Mouse (Mus musculus): Measurements from ENCODE around the gene Fcho2. TPM values are rescaled to one million over a fixed set of nuclear protein-coding genes. Genes with fewer than 3 reads are reported as not detected.
"Not testable (repeated sequence)": the region's sequence is repeated elsewhere in the genome, so short reads cannot be mapped to it uniquely, and the experiment has no call there.

The Fcho2 gene
- 32.4 and 36.6 TPM in 2 replicates for polyA plus RNA-seq (2016; fragmentation: Nextera tagmentation; extraction: Ambion mirVana)

- 0% methylated on average over 58 of the region's 61 CpGs for WGBS
Measured at GRCm38 (mm10) chr13:98815147-98815785, at the start of gene Fcho2. Gene Fcho2, minus strand, starts transcription at chr13:98815449.

GRCm38 (mm10) chr13:98855291-98855690 lies 40.0 kb upstream of the Fcho2 start:
- ATAC-seq (ENCODE audit: low FRiP score), result no peak
- H3K9me3 ChIP-seq, result no peaks in the 10 kb centered on the region
- no peak overlapping the region for H3K4me3 ChIP-seq (replicated peaks)
- WGBS, result 92% methylated on average over 8 of the region's 8 CpGs
- peaks cover 78% of the 10 kb centered on the region for H3K36me3 ChIP-seq (replicated peaks)
- no peak overlapping the region for H3K9ac ChIP-seq
- H3K4me1 ChIP-seq, result no peaks in the 10 kb centered on the region
- H3K27ac ChIP-seq, result no peak overlapping the region
- no peak overlapping the region for H3K4me2 ChIP-seq
- no peaks in the 10 kb centered on the region for H3K27me3 ChIP-seq

More at GRCm38 (mm10) chr13:98815147-98815785, at the start of gene Fcho2:
- ATAC-seq (ENCODE audit: low FRiP score), result peak; percentile 97
- H3K27ac ChIP-seq, result peak within 1 kb of the TSS; percentile 95
- H3K36me3 ChIP-seq (replicated peaks), result no peaks in the 10 kb centered on the region
- H3K27me3 ChIP-seq, result no peaks in the 10 kb centered on the region
- peaks cover 3% of the 10 kb centered on the region for H3K4me1 ChIP-seq
- peak within 1 kb of the TSS; percentile 59 for H3K4me2 ChIP-seq
- H3K9ac ChIP-seq, result peak within 1 kb of the TSS; percentile 89
- no peaks in the 10 kb centered on the region for H3K9me3 ChIP-seq
- peak within 1 kb of the TSS; percentile 89 for H3K4me3 ChIP-seq (replicated peaks)

GRCm38 (mm10) chr13:98845794-98846193 lies 30.5 kb upstream of the Fcho2 start:
- Histone ChIP-seq H3K27ac (no peak overlapping the region), H3K36me3 (replicated peaks) (peaks cover 59% of the 10 kb centered on the region), H3K9ac (no peak overlapping the region), H3K4me3 (replicated peaks) (no peak overlapping the region), H3K4me2 (no peak overlapping the region), H3K4me1 (no peaks in the 10 kb centered on the region), H3K27me3 (no peaks in the 10 kb centered on the region), H3K9me3 (no peaks in the 10 kb centered on the region)
- 86% methylated on average over 1 of the region's 1 CpGs for WGBS
- ATAC-seq (ENCODE audit: low FRiP score), result no peak

- Histone ChIP-seq H3K27me3 (no peaks in the 10 kb centered on the region), H3K27ac (no peak overlapping the region), H3K4me1 (no peaks in the 10 kb centered on the region), H3K36me3 (replicated peaks) (peaks cover 27% of the 10 kb centered on the region), H3K9me3 (no peaks in the 10 kb centered on the region), H3K4me3 (replicated peaks) (no peak overlapping the region), H3K4me2 (no peak overlapping the region), H3K9ac (no peak overlapping the region)
- 91% methylated on average over 6 of the region's 6 CpGs for WGBS
- peak; percentile 15; the same call in 1 of the 2 replicates for ATAC-seq (ENCODE audit: low FRiP score)
Measured at GRCm38 (mm10) chr13:98836423-98837088, 21.3 kb upstream of the Fcho2 start.

- 94% methylated on average over 5 of the region's 5 CpGs for WGBS
- H3K9ac ChIP-seq, result no peak overlapping the region
- no peak overlapping the region for H3K4me3 ChIP-seq (replicated peaks)
- H3K4me1 ChIP-seq, result no peaks in the 10 kb centered on the region
- no peak overlapping the region for H3K4me2 ChIP-seq
- ATAC-seq (ENCODE audit: low FRiP score), result peak; percentile 36; the same call in 1 of the 2 replicates
- no peaks in the 10 kb centered on the region for H3K9me3 ChIP-seq
- peaks cover 27% of the 10 kb centered on the region for H3K36me3 ChIP-seq (replicated peaks)
- H3K27ac ChIP-seq, result no peak overlapping the region
- no peaks in the 10 kb centered on the region for H3K27me3 ChIP-seq
Measured at GRCm38 (mm10) chr13:98835740-98836139, 20.5 kb upstream of the Fcho2 start.

GRCm38 (mm10) chr13:98834723-98835122 lies 19.5 kb upstream of the Fcho2 start:
- Histone ChIP-seq H3K9ac (no peak overlapping the region), H3K4me3 (replicated peaks) (no peak overlapping the region), H3K27me3 (no peaks in the 10 kb centered on the region), H3K27ac (no peak overlapping the region), H3K4me2 (no peak overlapping the region), H3K36me3 (replicated peaks) (peaks cover 21% of the 10 kb centered on the region), H3K4me1 (no peaks in the 10 kb centered on the region), H3K9me3 (no peaks in the 10 kb centered on the region)
- WGBS, result 81% methylated on average over 3 of the region's 3 CpGs
- ATAC-seq (ENCODE audit: low FRiP score), result no peak; the same call in 1 of the 2 replicates

GRCm38 (mm10) chr13:98834199-98834598 lies 18.9 kb upstream of the Fcho2 start:
- no peak overlapping the region for H3K4me2 ChIP-seq
- no peak for ATAC-seq (ENCODE audit: low FRiP score)
- H3K4me3 ChIP-seq (replicated peaks), result no peak overlapping the region
- no peaks in the 10 kb centered on the region for H3K4me1 ChIP-seq
- H3K36me3 ChIP-seq (replicated peaks), result peaks cover 19% of the 10 kb centered on the region
- no peaks in the 10 kb centered on the region for H3K27me3 ChIP-seq
- H3K9me3 ChIP-seq, result no peaks in the 10 kb centered on the region
- H3K9ac ChIP-seq, result no peak overlapping the region
- H3K27ac ChIP-seq, result no peak overlapping the region
- 68% methylated on average over 1 of the region's 1 CpGs for WGBS

- ATAC-seq (ENCODE audit: low FRiP score), result no peak
- H3K9me3 ChIP-seq, result no peaks in the 10 kb centered on the region
- no peak overlapping the region for H3K4me2 ChIP-seq
- no peaks in the 10 kb centered on the region for H3K27me3 ChIP-seq
- peaks cover 11% of the 10 kb centered on the region; the same call in 1 of the 2 replicates for H3K36me3 ChIP-seq (replicated peaks)
- no peaks in the 10 kb centered on the region for H3K4me1 ChIP-seq
- 87% methylated on average over 10 of the region's 10 CpGs for WGBS
- H3K9ac ChIP-seq, result no peak overlapping the region
- no peak overlapping the region for H3K4me3 ChIP-seq (replicated peaks)
- H3K27ac ChIP-seq, result no peak overlapping the region
Measured at GRCm38 (mm10) chr13:98832451-98833450, 17.5 kb upstream of the Fcho2 start.

GRCm38 (mm10) chr13:98829026-98829425 lies 13.8 kb upstream of the Fcho2 start:
- not testable (repeated sequence) for H3K4me3 ChIP-seq (replicated peaks); H3K27me3 ChIP-seq; H3K4me2 ChIP-seq; H3K4me1 ChIP-seq; H3K9ac ChIP-seq; H3K36me3 ChIP-seq (replicated peaks); ATAC-seq (ENCODE audit: low FRiP score); H3K9me3 ChIP-seq; H3K27ac ChIP-seq
- 95% methylated on average over 6 of the region's 6 CpGs for WGBS

GRCm38 (mm10) chr13:98825574-98825973 lies 10.3 kb upstream of the Fcho2 start:
- no peaks in the 10 kb centered on the region for H3K36me3 ChIP-seq (replicated peaks)
- no peaks in the 10 kb centered on the region for H3K27me3 ChIP-seq
- no peak for ATAC-seq (ENCODE audit: low FRiP score)
- 91% methylated on average over 4 of the region's 4 CpGs for WGBS
- no peak overlapping the region for H3K27ac ChIP-seq
- no peak overlapping the region for H3K4me3 ChIP-seq (replicated peaks)
- H3K4me2 ChIP-seq, result no peak overlapping the region
- no peaks in the 10 kb centered on the region for H3K9me3 ChIP-seq
- no peak overlapping the region for H3K9ac ChIP-seq
- no peaks in the 10 kb centered on the region for H3K4me1 ChIP-seq

- H3K4me2 ChIP-seq, result no peak overlapping the region
- WGBS, result 79% methylated on average over 2 of the region's 2 CpGs
- no peaks in the 10 kb centered on the region; the same call in 1 of the 2 replicates for H3K4me1 ChIP-seq
- no peak overlapping the region for H3K27ac ChIP-seq
- no peak for ATAC-seq (ENCODE audit: low FRiP score)
- H3K9me3 ChIP-seq, result no peaks in the 10 kb centered on the region
- H3K27me3 ChIP-seq, result no peaks in the 10 kb centered on the region
- H3K4me3 ChIP-seq (replicated peaks), result no peak overlapping the region
- H3K36me3 ChIP-seq (replicated peaks), result no peaks in the 10 kb centered on the region
- no peak overlapping the region for H3K9ac ChIP-seq
Measured at GRCm38 (mm10) chr13:98819094-98819493, 3.8 kb upstream of the Fcho2 start.

GRCm38 (mm10) chr13:98818205-98818604 lies 3.0 kb upstream of the Fcho2 start:
- Histone ChIP-seq H3K27me3 (no peaks in the 10 kb centered on the region), H3K4me1 (peaks cover 3% of the 10 kb centered on the region), H3K9me3 (no peaks in the 10 kb centered on the region), H3K4me2 (no peak overlapping the region), H3K4me3 (replicated peaks) (no peak overlapping the region), H3K27ac (no peak overlapping the region), H3K36me3 (replicated peaks) (no peaks in the 10 kb centered on the region), H3K9ac (no peak overlapping the region)
- ATAC-seq (ENCODE audit: low FRiP score), result no peak
- 74% methylated on average over 4 of the region's 4 CpGs for WGBS

All from forebrain, embryonic 12.5 days (tissue).